Mouse (Mus musculus): ENCODE results near the gene Tmem80.

The Tmem80 gene

DNA sequence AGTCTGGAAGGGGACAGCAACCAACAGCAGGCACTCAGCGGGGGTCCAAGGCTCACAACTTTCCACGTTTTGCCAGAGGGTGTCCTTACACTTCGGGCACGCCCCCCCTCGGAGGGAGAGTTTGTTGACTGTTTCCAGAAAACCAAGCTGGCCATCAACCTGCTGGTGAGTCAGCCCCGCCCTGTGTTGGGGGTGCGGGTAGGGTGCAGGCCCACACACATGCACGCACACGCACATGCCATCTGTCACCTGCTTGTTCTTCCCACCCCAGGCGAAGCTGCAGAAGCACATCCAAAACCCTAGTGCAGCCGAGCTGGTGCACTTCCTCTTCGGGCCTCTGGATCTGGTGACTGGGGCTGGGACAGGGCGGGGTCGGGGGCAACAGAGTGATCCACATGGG is 29.4 kb downstream of the Tmem80 start:
- DNase-seq (ENCODE audit: low spot score in 2 of 2), result no peak

DNA sequence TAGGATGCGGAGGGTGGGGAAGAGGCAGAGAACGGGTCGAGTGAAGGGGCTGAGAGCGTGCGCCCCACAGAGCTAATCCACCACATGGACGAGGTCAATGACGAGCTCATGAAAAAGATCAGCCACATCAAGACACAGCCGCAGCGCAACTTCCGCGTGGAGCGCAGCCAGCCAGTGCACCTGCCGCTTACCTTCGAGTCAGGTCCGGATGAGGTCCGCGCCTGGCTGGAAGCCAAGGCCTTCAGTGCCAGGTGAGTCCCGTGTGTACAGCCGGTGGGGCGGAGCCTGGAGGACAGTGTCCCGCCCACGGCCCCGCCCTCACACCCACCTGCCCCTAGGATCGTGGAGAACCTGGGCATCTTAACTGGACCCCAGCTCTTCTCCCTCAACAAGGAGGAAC is 34.0 kb downstream of the Tmem80 start:
- DNase-seq (ENCODE audit: low spot score in 2 of 2), result no peak

DNA sequence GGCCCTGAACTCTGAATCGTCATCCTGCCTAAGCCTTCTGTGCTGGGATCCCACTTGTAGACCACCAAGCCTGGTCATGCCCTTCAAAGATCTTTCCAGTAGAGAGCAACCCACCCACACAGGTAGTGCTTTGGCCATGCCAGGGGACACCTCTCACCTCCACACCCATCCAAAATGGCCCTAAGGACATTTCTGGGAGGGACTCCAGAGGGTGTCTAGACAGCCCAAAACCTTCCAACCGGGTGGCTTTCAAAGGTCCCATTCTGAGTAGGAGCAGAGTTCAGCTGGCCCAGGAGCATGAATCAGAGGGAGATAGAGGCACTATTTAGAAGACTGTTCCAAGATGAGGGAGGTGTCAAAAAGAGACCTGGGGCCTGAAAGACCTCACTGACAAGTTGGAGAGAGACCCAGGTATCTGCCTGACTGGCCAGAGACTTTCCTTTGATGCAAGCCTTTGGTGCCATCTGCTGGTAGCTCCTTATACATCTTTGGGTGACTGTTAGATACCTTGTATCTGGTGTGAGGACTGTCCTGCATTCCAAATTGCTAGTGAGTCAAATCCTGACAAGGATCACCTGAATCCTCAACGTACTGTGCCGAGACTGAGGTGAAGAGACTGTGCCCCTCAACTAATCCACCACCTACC is 35.7 kb downstream of the Tmem80 start:
- DNase-seq (ENCODE audit: low spot score in 2 of 2), result peak in 1 of 2 experiments; percentile 54

DNA sequence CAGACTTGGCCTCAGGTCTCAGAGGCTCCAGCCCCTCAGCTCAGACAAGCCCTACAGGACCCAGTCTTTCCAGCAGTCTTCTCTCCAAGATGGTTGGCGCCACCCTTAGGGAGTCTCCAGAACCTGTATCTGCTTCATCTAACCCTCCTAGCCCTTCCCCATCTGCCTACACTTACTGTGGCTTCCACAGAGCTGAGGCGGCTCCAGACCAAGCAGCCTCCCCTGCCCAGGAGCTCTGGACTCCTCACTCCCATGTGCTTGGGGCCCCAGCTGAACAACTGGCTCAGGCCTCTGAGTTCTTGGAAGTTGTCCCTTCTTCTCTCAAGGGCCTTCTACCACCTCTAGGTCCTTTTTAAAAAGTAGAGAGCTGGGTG is 36.2 kb downstream of the Tmem80 start:
- no peak for DNase-seq (ENCODE audit: low spot score in 2 of 2)

DNA sequence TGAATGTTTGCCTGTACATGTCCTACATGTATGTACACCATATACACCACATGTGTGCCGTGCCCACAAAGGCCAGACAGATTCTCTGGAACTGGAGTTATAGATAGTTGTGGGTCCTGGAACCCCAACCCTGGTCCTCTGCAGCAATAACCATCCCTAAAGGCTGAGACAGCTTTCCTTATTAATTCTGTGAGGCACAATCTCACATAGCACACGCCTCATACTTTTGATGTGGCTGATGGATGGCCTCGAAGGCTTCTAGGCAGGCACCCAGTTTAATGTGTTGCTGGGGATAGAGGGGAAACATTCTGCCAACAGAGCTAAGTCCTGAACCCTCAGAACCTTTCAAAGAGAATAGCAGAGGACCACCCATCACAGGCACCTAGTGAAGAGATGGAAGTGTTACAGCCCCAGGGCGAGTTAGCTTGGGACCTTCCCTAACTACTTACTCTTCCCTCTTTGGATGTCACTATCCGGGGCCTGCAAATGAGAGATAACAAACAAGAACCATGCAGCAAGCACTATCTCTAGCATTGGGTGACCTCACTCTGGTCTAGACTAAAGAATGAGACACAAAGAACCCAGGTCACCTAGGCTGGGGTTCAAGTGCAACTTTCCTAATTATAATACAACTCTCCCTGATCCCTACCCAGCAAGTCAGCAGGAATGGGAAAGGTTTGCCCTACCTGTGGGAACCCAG is 37.0 kb downstream of the Tmem80 start:
- no peak for DNase-seq (ENCODE audit: low spot score in 2 of 2)

DNA sequence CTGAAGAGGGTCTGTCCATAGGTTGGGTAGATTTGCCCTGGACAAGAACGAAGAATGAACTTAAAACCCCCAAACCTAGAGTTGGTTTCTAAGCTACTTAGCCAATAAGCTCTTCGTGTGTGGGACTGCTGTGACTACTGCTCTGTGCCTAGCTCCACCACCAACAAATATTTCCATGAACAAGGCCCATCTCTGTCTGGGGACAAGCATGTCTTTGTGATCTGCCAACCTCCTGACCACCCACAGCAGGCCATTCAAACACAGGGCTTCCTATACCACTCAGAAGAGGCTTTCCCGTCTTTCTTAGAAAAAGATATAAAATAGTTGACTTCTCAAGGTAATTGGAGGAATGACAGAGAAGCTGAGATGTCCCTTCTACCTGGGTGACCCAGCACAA is 37.5 kb downstream of the Tmem80 start:
- DNase-seq (ENCODE audit: low spot score in 2 of 2), result no peak

DNA sequence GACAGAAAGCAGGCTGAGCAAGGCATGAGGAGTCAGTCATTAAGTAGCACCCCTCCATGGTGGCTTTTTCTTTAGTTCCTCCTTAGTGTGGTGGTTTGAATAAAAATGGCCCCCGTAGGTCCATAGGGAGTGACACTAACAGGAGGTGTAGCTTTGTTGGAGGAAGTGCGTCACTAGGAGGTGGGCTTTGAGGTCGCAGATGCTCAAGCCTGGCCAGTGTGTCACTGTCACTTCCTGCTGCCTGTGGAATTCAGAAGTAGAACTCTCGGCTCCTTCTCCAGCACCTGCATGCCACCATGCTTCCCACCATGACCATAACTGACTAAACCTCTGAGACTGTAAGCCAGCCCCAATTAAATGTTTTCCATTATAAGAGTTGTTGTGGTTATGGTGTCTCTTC is 39.8 kb downstream of the Tmem80 start:
- DNase-seq (ENCODE audit: low spot score in 2 of 2), result no peak

DNA sequence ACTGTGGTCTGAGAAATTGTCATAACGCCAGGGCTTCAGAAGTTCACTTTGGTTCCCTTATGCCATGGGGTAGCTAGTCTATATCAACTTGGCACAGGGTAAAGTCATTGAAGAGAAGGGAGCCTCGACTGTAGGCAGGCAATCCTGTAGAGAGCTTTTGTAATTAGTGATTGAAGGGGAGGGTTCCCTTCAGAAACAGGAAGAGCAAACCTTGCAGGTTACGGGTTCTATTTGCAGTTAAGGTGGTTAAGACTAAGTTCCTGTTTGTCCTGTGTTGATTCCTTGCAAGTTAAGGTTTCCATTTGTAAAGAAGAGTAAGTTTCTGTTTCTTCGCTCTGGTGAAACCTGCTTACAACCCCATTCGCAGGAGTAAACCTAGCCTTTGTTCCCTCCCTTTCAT is 42.4 kb downstream of the Tmem80 start:
- no peak for DNase-seq (ENCODE audit: low spot score in 2 of 2)

DNA sequence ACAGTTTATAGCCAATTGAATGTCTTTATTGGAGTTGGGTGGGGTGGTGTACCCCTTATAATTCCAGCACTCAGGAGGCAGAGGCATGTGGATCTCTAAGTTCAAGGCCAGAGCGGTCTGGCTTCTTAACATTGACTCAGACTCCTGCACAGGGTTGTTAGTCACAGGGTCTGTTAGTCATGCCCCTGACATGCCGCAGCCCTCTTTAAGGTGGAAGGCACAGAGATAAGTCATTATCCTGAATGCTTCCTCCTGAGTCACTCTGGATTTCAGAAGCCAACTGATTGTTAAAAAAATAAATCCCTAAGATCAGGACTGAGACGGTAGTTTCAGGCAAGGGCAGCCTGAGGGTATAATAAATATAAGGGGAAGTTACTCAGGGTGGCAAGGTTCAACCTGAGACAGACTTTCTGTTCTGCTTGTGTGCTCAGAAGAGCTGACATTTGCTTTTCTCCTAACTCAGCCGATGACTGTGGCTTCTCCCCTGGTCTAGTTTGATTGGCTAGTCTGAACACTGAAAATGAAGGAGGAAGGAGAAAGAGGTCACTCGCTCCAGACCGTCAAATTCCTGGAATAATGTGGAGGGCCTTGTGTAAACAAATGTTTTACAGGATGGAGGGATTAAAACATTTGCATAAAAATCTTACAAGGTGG is 44.5 kb downstream of the Tmem80 start:
- DNase-seq (ENCODE audit: low spot score in 2 of 2), result no peak

DNA sequence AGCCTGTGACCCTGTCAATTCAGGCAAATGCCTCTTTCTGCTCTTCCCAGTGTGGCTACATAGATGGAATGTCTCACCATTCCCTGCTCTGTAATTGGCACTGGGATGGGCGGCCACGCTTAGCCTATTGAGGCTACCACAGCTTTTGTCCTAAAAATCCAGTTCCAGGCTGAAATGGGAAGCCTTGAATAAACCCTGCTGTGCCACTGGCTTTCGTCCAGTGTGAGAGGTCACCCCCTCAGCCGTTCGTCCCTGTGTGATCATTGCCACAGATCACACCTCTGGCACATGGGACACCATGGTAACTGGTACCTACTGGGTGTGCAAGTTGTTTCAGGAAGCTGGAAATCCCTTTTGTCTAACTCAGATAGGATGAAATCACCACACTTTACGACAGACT is 46.1 kb downstream of the Tmem80 start:
- DNase-seq (ENCODE audit: low spot score in 2 of 2), result no peak

DNA sequence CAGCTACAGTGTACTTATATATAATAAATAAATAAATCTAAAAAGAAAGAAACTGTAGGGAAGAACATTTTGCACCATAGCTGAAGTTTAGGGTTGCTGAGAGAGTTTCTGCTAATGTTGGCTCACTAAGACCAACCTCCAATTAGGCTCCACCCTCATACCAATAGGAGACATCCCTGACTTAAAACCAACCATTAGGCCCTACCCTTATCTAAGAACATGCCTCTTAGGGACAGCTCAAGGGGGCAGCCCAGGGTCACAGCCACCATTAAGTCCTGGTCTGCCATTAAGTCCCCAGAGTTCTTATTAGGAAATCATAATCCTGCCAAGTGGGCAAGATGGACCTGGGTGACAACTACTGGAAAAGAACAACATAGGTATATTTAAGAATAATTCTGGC is 46.9 kb downstream of the Tmem80 start:
- DNase-seq (ENCODE audit: low spot score in 2 of 2), result no peak

DNA sequence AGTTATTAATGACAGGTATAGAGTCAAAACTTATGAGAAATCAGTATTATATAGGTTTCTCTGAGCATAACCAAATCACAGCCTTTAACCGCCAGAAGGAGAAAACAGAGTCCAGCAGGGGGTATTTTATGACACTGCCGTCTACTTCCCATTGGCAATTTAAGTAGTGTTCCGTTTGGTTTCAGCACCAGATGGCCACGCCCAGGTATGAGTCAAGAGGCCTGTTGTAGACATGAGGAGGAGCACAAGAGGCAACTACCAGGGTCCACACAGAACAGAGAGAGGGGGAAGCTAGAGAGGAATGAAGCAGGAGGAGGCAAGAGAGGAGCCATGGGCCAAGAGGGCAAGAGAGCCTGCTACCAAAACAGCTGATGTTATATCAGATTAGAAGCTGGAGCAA is 52.0 kb downstream of the Tmem80 start:
- no peak for DNase-seq (ENCODE audit: low spot score in 2 of 2)

DNA sequence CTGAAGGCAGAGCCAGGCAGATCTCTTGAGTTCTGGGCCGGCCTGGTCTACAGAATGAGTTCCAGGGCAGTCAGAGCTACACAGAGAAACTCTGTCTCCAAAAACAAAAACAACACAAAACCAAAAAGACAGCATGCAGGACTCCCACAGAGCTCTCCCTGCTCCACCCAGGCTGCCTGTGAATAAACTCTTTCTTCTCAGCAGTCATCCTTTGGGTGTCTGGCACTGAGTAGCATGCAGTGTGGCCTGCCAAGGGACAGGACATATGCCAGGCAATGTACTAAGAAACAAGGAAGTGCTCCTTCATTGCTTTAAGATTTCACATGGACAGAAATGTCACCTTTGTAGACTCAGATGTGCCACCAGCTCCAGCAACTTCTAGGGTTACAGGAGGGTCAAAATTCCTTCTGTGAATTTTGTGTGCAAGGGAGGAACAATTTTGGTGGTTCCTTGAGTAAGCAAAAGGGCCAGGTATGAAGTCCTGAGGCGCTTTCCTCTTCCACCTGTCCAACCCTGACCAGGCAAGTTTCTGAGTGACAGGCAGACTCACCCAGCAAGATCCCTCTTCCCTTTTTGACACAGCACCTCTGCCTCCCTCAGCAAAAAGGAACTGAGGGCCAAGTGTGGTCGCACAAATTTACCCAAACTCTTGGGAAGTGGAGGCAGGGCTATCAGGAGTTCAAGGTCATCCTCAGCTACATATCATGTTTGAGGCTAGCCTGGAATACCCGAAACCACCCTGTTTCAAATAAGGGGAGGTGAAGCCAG is 53.7 kb downstream of the Tmem80 start:
- DNase-seq (ENCODE audit: low spot score in 2 of 2), result no peak
